Mouse (Mus musculus) cerebellum, adult 2 months (tissue): ENCODE results near the gene Hapln3. TPM values are rescaled to one million over a fixed set of nuclear protein-coding genes. Genes with fewer than 3 reads are reported as not detected.
A peak's percentile ranks its signal among the peaks of the same experiment; 100 is the strongest.

ENCODE experiments used
- DNase-seq, 2 experiments: peaks; one replicate each; pipeline ENCODE4 v3.0.0; 2021
- H3K27ac ChIP-seq: fragments of 200-500 bp; 2 replicates; pipeline ENCODE4 v1.5.1; 2012; ENCODE audit warnings: low read length, control low read depth, inconsistent platforms; ENCODE audit not compliant: insufficient read depth
- H3K27me3 ChIP-seq: fragments of 200-500 bp; 2 replicates; pipeline ENCODE4 v1.6.1; 2012; ENCODE audit warnings: inconsistent platforms, mild to moderate bottlenecking, low read length, moderate library complexity; ENCODE audit not compliant: control insufficient read depth, insufficient read depth
- H3K4me1 ChIP-seq: fragments of 200-500 bp; 2 replicates; pipeline ENCODE4 v1.6.1; 2011; ENCODE audit warnings: low read length; ENCODE audit not compliant: control insufficient read depth, insufficient read depth
- H3K4me3 ChIP-seq: fragments of 200-500 bp; replicated peaks from 2 replicates; pipeline ENCODE3; 2011; ENCODE audit warnings: mild to moderate bottlenecking, low read depth, low read length, control low read depth; ENCODE audit not compliant: insufficient read depth
- CTCF ChIP-seq: fragments of 200-500 bp; IDR thresholded peaks from 2 replicates; pipeline ENCODE4 v1.5.1; 2011; ENCODE audit warnings: low read depth, mild to moderate bottlenecking, control low read depth, low read length, moderate library complexity, borderline replicate concordance; ENCODE audit not compliant: insufficient read depth
- POLR2A ChIP-seq: fragments of 200-500 bp; IDR thresholded peaks from 2 replicates; pipeline ENCODE4 v1.6.1; 2011; ENCODE audit warnings: low read length, control low read depth, borderline replicate concordance; ENCODE audit not compliant: insufficient read depth
- WGBS: fragments of 180-500 bp; shearing (Covaris S2); methylation state at CpG from one replicate; pipeline ENCODE4 v1.1.7; 2018; 5-methylcytosine and 5-hydroxymethylcytosine counted together
- polyA plus RNA-seq: library from polyadenylated mRNA; depleted of rRNA; stranded (reverse); fragments of >200 nt; gene quantifications from 2 replicates; pipeline ENCODE4 v1.2.3, GENCODE M21; 2012; rRNA removed

Hapln3 gene
- 0.79 and 0.87 TPM in 2 replicates for polyA plus RNA-seq

DNA sequence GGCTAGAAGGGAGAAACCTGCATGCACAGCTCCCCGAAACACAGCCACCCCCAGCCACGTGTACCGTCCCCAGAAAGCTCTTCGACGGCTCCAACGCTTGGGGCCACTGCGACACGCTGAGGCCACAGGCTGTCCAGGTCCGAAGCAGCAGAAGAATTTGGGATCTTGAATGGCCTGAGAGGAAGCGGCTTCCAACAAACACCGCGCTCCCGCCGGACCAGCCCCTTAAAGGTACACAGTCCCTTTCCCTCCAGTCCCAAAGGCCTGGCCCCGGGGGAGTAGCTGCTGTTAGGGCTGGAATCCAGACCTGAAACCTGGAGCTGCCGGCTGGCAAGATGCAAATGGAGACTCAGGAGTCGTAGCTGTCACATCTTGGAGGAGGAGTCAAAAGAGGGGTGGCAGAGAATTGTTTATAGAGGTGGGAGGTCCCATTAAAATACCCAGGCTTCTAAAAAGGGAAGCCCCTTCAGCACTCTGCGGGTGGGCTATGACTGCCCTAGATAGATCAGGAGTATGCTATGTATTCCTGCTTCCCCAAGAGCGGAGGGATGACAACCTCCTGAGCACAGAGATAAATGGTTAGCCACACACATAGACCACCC, at the start of gene Hapln3:
TSS of gene Hapln3 (minus strand) at position 176 of the 602 bp plus-strand sequence.
- H3K27me3 ChIP-seq: no peaks in the 10 kb centered on the region; the same call in 1 of the 2 replicates
- WGBS: 9% methylated on average over 19 of the region's 19 CpGs
- TF ChIP-seq CTCF (no peak), POLR2A (no peak)
- H3K4me3 ChIP-seq: no peak within 1 kb of the TSS
- no peak for DNase-seq
- H3K27ac ChIP-seq: no peak within 1 kb of the TSS
- H3K4me1 ChIP-seq: no peaks in the 10 kb centered on the region

DNA sequence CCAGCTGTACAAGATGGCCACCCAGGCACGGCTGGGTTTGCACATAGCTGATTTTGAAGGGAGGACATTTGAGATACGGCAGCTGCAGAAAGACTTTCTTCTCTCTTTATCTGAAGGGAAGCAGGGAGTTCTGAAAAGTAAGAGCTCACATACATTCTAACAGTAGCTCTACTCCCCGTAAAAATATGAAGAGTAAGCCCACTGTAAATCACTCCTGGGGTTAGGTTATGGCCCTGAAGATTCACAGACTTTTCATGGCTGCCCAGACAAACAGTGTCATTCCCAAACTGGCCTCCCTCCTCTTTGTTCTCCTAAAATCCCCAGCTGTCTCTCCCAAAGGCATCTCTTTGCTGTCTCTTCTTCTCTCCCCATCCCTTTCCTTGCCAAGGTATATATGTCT, 43.0 kb upstream of the Hapln3 start:
- TF ChIP-seq POLR2A (no peak), CTCF (no peak)
- H3K4me1 ChIP-seq: no peaks in the 10 kb centered on the region
- no peak for DNase-seq
- WGBS: 77% methylated on average over 3 of the region's 3 CpGs
- H3K4me3 ChIP-seq: no peak overlapping the region
- H3K27ac ChIP-seq: no peak overlapping the region
- no peaks in the 10 kb centered on the region for H3K27me3 ChIP-seq

DNA sequence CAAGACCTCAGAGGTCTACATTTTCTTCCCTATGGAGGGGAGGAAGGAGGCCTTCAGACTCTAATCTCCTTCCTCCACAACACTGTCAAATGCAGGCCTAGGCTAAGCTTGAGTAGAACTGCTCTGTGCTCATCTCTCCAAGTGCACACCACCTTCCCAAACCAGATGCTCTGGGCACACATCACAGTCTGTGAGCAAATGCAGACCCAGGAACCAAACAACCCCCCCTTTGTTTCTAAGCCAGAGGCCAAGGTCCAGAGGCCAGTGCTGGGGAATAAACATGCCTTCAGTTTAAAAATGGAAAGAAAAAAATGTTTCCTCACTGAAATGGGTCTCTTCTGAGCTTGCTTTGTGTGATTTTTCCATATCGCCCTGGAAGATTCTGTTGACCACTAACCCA, 41.0 kb upstream of the Hapln3 start:
- Histone ChIP-seq H3K27ac (no peak overlapping the region), H3K4me1 (no peaks in the 10 kb centered on the region), H3K4me3 (no peak overlapping the region), H3K27me3 (no peaks in the 10 kb centered on the region)
- DNase-seq: no peak
- 86% methylated on average over 1 of the region's 1 CpGs for WGBS
- TF ChIP-seq CTCF: no peak
- TF ChIP-seq POLR2A: no peak

DNA sequence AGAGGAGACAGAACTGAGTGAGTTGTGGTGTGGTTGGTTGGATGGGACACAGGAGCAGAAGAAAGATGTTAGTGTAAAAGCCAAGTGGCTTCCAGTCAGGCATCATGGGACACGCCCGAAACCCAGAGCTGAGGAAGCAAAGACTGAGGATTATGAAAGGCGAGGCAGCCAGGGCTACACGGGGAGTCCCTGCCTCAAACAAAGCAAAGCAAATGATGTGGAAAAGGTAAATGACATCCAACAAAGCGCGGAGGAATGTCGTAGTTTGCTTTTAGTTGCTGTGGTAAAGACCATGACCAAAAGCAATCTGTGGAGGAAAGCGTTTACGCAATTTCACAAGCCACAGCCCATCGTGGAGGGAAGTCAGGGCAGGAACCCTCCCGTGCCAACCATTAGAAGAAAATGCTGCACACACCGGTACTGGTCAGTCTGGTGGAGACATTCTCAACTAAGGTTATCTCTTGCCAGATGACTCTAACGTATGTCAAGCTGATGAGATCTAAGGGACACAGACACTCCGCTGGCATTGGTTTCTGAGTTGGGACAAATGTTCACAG, 36.3 kb upstream of the Hapln3 start:
- no peak for TF ChIP-seq CTCF
- TF ChIP-seq POLR2A: no peak
- H3K4me3 ChIP-seq: no peak overlapping the region
- no peak overlapping the region for H3K27ac ChIP-seq
- H3K27me3 ChIP-seq: no peaks in the 10 kb centered on the region
- no peaks in the 10 kb centered on the region for H3K4me1 ChIP-seq
- DNase-seq: no peak
- 22% methylated on average over 14 of the region's 14 CpGs for WGBS

DNA sequence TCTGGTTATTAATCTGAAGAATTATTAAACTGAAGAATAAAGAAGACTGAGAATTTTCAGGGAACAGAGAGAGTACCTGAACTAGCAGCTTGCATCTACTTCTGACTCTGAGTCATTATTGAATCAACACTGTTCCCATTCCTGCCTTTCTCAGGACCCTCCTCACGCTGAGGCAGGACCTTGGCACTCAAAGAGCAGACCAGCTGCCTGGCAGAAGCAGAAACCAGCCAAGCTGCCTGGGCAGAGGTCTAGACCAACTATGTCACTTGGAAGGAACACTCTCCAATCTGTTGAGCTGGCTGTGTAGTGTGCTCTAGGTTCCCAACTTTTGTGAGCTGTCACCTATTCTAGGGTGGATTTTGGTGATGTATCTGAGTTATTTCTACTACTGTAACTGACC, 28.6 kb upstream of the Hapln3 start:
- 3% methylated on average over 1 of the region's 1 CpGs for WGBS
- Histone ChIP-seq H3K27ac (no peak overlapping the region), H3K27me3 (no peaks in the 10 kb centered on the region), H3K4me1 (no peaks in the 10 kb centered on the region), H3K4me3 (no peak overlapping the region)
- TF ChIP-seq CTCF (no peak), POLR2A (no peak)
- DNase-seq: no peak

DNA sequence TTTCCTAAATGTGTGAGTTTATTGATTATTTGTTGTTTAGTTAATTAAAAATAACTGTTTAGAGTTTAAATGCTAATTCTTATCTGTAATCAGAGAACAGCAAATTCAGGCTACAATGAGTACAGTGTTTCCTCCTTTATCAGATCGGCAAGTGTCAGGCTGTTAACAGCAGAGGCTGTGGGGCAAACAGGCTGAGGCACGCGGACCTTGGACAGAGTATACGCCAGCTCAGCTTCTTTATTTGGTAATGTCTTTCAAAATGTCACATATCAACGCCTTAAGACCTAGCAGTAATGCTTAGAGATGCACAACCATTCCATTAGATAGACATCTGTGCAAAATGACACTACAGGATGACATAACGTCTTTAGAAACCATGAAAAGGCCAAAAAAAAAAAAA, 18.7 kb upstream of the Hapln3 start:
- Histone ChIP-seq H3K4me1 (no peaks in the 10 kb centered on the region), H3K4me3 (no peak overlapping the region), H3K27me3 (no peaks in the 10 kb centered on the region), H3K27ac (no peak overlapping the region)
- no peak for DNase-seq
- TF ChIP-seq CTCF (no peak), POLR2A (no peak)
- 77% methylated on average over 6 of the region's 6 CpGs for WGBS

DNA sequence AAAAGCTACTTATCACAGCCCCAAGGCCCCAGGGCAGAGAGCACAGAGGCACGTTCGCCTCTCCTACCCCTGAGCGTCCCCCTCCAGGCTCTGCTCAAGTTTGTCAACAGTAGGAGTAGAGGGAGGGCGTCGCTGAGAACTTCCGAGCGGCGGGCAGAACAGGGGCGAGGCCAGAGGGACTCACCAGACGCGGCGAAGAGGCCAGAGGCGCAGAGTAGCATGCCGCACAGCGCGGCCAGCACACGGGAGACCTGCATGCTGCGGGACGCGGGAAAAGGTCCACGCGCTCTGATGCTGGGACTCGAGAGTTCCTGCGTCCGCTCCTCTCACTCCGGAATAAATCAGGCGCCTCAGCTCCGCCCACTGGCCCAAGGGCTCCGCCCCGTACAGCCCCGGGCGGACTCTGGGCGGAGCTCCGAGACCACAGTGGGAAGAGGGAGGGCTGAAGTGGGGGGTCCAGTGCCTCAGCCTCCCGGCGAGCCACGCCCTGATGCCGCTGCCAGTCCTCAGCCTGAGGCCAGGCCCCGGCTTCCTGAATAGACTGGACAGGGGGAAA, 18.0 kb upstream of the Hapln3 start, which contains the start of gene Mfge8:
TSS of gene Mfge8 (minus strand) at position 350 of the 556 bp plus-strand sequence.
- 1% methylated on average over 39 of the region's 39 CpGs for WGBS
- peak; percentile 58 to 60 for DNase-seq
- Histone ChIP-seq H3K27ac (no peak within 1 kb of the TSS), H3K4me1 (no peaks in the 10 kb centered on the region), H3K4me3 (peak within 1 kb of the TSS; percentile 42), H3K27me3 (no peaks in the 10 kb centered on the region)
- TF ChIP-seq CTCF: no peak
- no peak for TF ChIP-seq POLR2A

DNA sequence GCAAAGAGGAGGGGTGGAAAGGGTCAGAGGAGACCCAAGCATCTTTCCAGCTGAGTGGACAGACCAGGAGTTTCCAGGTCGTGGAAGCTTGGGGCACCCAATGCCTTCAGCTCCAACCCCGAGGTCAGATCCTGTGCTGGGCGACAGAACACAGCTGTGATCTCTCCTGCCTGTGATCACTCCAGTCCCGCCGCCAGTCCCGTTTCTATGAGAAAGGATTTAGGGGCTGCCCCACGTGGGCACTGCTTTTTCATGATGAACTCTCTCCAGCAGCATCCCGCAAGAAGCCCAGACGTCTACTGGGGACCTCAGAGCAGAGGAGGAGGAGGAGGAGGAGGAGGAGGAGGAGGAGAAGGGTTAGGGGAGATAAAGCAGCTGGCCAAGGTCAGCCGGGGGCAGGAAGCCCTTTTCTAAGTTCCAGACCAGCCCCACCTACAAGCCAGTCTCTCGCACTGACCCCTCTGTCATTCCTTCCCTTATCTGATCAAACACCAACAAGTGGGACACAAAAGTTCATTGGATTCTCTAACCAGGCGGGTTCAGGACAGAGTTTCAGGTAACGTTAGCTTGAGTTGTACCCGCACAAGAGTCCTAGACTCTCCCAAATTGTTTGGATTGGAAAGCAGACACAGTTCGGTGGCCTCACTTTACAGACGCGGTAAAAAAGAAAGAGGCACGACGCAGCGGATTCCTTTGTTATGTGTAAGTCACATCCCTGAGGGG, 17.3 kb upstream of the Hapln3 start:
- no peak for DNase-seq
- Histone ChIP-seq H3K4me3 (no peak overlapping the region), H3K27ac (no peak overlapping the region), H3K4me1 (no peaks in the 10 kb centered on the region), H3K27me3 (no peaks in the 10 kb centered on the region)
- TF ChIP-seq POLR2A (no peak), CTCF (no peak)
- WGBS: 7% methylated on average over 20 of the region's 20 CpGs
